Mouse (Mus musculus) adrenal gland, postnatal 10 days (tissue): ENCODE measurements around the gene Hoxa13. TPM values are rescaled to one million over a fixed set of nuclear protein-coding genes. Genes with fewer than 3 reads are reported as not detected.

ENCODE experiments used
- DNase-seq: peaks from one replicate; pipeline ENCODE4 v3.0.0; 2021; ENCODE audit warnings: mixed read lengths
- microRNA-seq: library from miRNA; unstranded; fragments of <30 nt; microRNA quantifications from one replicate; pipeline ENCODE4 v1.2.0, GENCODE M21; 2021
- total RNA-seq, 2 experiments: library from RNA; stranded (reverse); gene quantifications; 2 replicates each; pipeline ENCODE4 v1.2.3; 2021

Hoxa13 gene
- total RNA-seq, 2 experiments from 2014 or later: not detected

GRCm38 (mm10) chr6:52212556-52213118 is 48.0 kb downstream of the Hoxa13 start:
- peak; percentile 82 for DNase-seq

- peak; percentile 36 for DNase-seq
Measured at GRCm38 (mm10) chr6:52211961-52212360, 48.7 kb downstream of the Hoxa13 start.

GRCm38 (mm10) chr6:52211170-52211935 is 49.3 kb downstream of the Hoxa13 start:
- peak; percentile 92 for DNase-seq

- DNase-seq: peak; percentile 38
Measured at GRCm38 (mm10) chr6:52209685-52210046, 51.0 kb downstream of the Hoxa13 start.

- no peak for DNase-seq
Measured at GRCm38 (mm10) chr6:52208868-52209684, 51.6 kb downstream of the Hoxa13 start.

- DNase-seq: peak; percentile 86
Measured at GRCm38 (mm10) chr6:52208072-52208867, 52.4 kb downstream of the Hoxa13 start, which contains the start of gene Hoxa6. Gene Hoxa6 (minus strand): TSS chr6:52208722.

Small RNA genes within 50 kb of the gene (microRNA-seq; reads per million reads assigned to microRNA genes)
- 1,405 reads per million, percentile 79 among the genes with 10 or more reads in this experiment for gene Mir196b

Other genes with a start within 250 kb of the Hoxa13 start
- 10 to 100 TPM; 40.5 to 46.5 TPM for gene Skap2, start 248.3 kb downstream of the Hoxa13 start, total RNA-seq
- 1 to 10 TPM in 1 of 2 experiments, under 1 TPM in 1; 0.91 to 1.2 TPM for gene Hoxa1, start 102.6 kb downstream of the Hoxa13 start, total RNA-seq
- gene Hoxa2, start 96.0 kb downstream of the Hoxa13 start, total RNA-seq: 1 to 10 TPM; 2.3 to 5.1 TPM
- under 1 TPM; 0.27 to 0.94 TPM for gene 5730596B20Rik, start 83.4 kb downstream of the Hoxa13 start, total RNA-seq
- gene Hoxa4, start 69.1 kb downstream of the Hoxa13 start, total RNA-seq: 10 to 100 TPM in 1 of 2 experiments, 1 to 10 TPM in 1; 8.0 to 11.4 TPM
- 10 to 100 TPM; 28.0 to 28.2 TPM for gene Hoxa5, start 56.3 kb downstream of the Hoxa13 start, total RNA-seq
- 1 to 10 TPM; 4.8 to 8.6 TPM for gene Hoxa6, start 52.2 kb downstream of the Hoxa13 start, total RNA-seq
- 10 to 100 TPM in 1 of 2 experiments, 1 to 10 TPM in 1; 5.9 to 13.5 TPM for gene Hoxa3, start 47.5 kb downstream of the Hoxa13 start, total RNA-seq
- gene Gm28308, start 47.5 kb downstream of the Hoxa13 start, total RNA-seq: 1 to 10 TPM in 1 of 2 experiments, under 1 TPM in 1; 0.91 to 1.5 TPM
- 10 to 100 TPM; 21.5 to 26.6 TPM for gene Hoxa7, start 39.0 kb downstream of the Hoxa13 start, total RNA-seq
- 1 to 10 TPM; 3.0 to 4.4 TPM for gene Hoxa9, start 29.8 kb downstream of the Hoxa13 start, total RNA-seq
- gene Hoxa10, start 20.0 kb downstream of the Hoxa13 start, total RNA-seq: 1 to 10 TPM in 1 of 2 experiments, under 1 TPM in 1; 0.42 to 1.5 TPM
- not detected for gene Hoxa11, start 15.1 kb downstream of the Hoxa13 start, total RNA-seq
- not detected for gene Evx1, start 52.6 kb upstream of the Hoxa13 start, total RNA-seq